17 mouse cellular contexts compared by ENCODE assay signal in the genomic region with DNA sequence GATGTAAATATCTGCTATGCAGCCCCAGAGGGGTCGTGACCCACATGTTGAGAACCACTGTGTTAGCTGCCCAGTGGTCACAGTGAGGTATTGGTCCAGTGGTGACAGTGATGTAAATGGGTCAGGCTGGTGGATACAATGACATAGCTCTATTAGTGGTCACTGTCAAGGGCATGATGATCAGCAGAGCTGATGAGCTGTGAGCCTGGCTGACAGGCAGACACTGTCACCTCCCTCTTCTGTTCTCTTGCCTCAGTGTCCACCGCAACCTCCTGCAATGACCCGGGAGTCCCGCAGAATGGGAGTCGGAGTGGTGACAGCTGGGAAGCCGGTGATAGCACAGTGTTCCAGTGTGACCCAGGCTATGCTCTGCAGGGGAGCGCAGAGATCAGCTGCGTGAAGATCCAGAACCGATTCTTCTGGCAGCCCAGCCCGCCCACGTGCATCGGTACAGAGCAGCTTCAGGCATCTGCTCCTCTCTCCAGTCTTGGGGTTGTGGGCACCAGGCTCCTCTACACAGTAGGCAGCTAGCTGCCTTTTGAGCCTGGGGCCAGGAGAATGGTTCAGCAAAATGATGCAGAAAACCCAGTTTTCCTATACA.
DNase-seq lines count a peak whose midpoint lies in the region; ATAC-seq and TF ChIP-seq lines count a peak whose summit lies in the region.
"Had no signal": no experiment of that assay in that cellular context is flagged by ENCODE, and none has a peak within 500 bp of the region (broad histone marks: within the 10 kb centered on the region; RNA-seq: fewer than 3 reads in every experiment).

No protein-coding gene starts in this region.

- no peak overlapping the region for H3K27ac ChIP-seq in cerebellum, adult 2 months (ENCODE audit: insufficient read depth, low read length)
- H3K27ac ChIP-seq in layer of hippocampus, adult 2 months = peak overlapping the region; percentile 59; the same call in 1 of the 2 replicates
- H3K27ac ChIP-seq in olfactory bulb, adult 2 months (ENCODE audit: insufficient read depth, low read depth, low read length) = peak overlapping the region; percentile 34; the same call in 1 of the 2 replicates
- H3K27ac ChIP-seq in forebrain, postnatal 0 days (ENCODE audit: low read depth, low read length) = no peak overlapping the region
- H3K27ac ChIP-seq: gastrocnemius, adult 2 months; heart, embryonic 15.5 days; hindbrain, embryonic 13.5 days; midbrain, embryonic 10.5 days had no signal

- DNase-seq in cerebellum, adult 2 months = peak; percentile 31 to 36
- DNase-seq in cerebellum, adult 9-10 months = peak; percentile 17
- DNase-seq in layer of hippocampus, adult 2 months (ENCODE audit: low spot score in 2 of 2) = peak in 1 of 2 experiments; percentile 58
- no peak for DNase-seq in urinary bladder, postnatal 36 days (ENCODE audit: low spot score in 2 of 2)
- DNase-seq in forebrain, postnatal 0 days = no peak
- no peak for DNase-seq in embryo, embryonic 10.5 days (ENCODE audit: low spot score)
- DNase-seq: adrenal gland, postnatal 36 days; gastrocnemius, adult 2 months; kidney, adult 8-10 months; lung, postnatal 14 days had no signal

- peaks cover 7% of the 10 kb centered on the region for H3K4me1 ChIP-seq in cerebellum, adult 2 months (ENCODE audit: control insufficient read depth, insufficient read depth, low read length)
- peaks cover 29% of the 10 kb centered on the region for H3K4me1 ChIP-seq in olfactory bulb, adult 2 months (ENCODE audit: control insufficient read depth, insufficient read depth, low read length)
- peaks cover 11% of the 10 kb centered on the region for H3K4me1 ChIP-seq in forebrain, postnatal 0 days (ENCODE audit: insufficient read depth)

- H3K27me3 ChIP-seq in cerebellum, adult 2 months (ENCODE audit: control insufficient read depth, insufficient read depth, low read length) = no peaks in the 10 kb centered on the region
- H3K27me3 ChIP-seq in forebrain, postnatal 0 days (ENCODE audit: insufficient read depth, low read length) = no peaks in the 10 kb centered on the region
- H3K27me3 ChIP-seq: heart, embryonic 15.5 days; hindbrain, embryonic 13.5 days had no signal

- no peaks in the 10 kb centered on the region for H3K9me3 ChIP-seq in forebrain, postnatal 0 days (ENCODE audit: low read length)
- H3K9me3 ChIP-seq: heart, embryonic 15.5 days; hindbrain, embryonic 13.5 days; midbrain, embryonic 10.5 days had no signal

- no peak overlapping the region for H3K4me2 ChIP-seq in forebrain, postnatal 0 days (ENCODE audit: low read depth)
- H3K4me2 ChIP-seq: heart, embryonic 15.5 days; hindbrain, embryonic 13.5 days; liver, embryonic 11.5 days had no signal

- TF ChIP-seq POLR2A in cerebellum, adult 2 months (IDR thresholded peaks at IDR 0.05; ENCODE audit: borderline replicate concordance, insufficient read depth, low read length) = no peak
- TF ChIP-seq POLR2A in olfactory bulb, adult 2 months (IDR thresholded peaks at IDR 0.05; ENCODE audit: insufficient read depth, low read depth, low read length) = no peak

- TF ChIP-seq CTCF in cerebellum, adult 2 months (IDR thresholded peaks at IDR 0.05; ENCODE audit: borderline replicate concordance, insufficient read depth, low read depth, low read length) = no peak
- TF ChIP-seq CTCF in layer of hippocampus, adult 2 months (conservative IDR thresholded peaks at IDR 0.05) = no peak
- no peak for TF ChIP-seq CTCF in olfactory bulb, adult 2 months (IDR thresholded peaks at IDR 0.05; ENCODE audit: insufficient read depth, low read depth, low read length)
- TF ChIP-seq CTCF in forebrain, postnatal 0 days (IDR thresholded peaks at IDR 0.05; ENCODE audit: low read depth) = no peak

- no peak for ATAC-seq in cerebellum, adult (ENCODE audit: insufficient number of reproducible peaks, low FRiP score, low TSS enrichment)
- no peak for ATAC-seq in forebrain, postnatal 0 days

- H3K9ac ChIP-seq in forebrain, postnatal 0 days = no peak overlapping the region
- H3K9ac ChIP-seq: heart, embryonic 15.5 days; hindbrain, embryonic 13.5 days had no signal

- 23% methylated on average over 12 of the region's 12 CpGs for WGBS in cerebellum, adult 2 months
- WGBS in olfactory bulb, adult 2 months = 42% methylated on average over 12 of the region's 12 CpGs
- WGBS in forebrain, postnatal 0 days = 87% methylated on average over 12 of the region's 12 CpGs

- H3K36me3 ChIP-seq in forebrain, postnatal 0 days (ENCODE audit: insufficient read depth) = peaks cover 3% of the 10 kb centered on the region; the same call in 1 of the 2 replicates
- H3K36me3 ChIP-seq: heart, embryonic 15.5 days; midbrain, embryonic 10.5 days had no signal

- no peak overlapping the region for H3K4me3 ChIP-seq in cerebellum, adult 2 months (replicated peaks; ENCODE audit: insufficient read depth, low read depth, low read length)
- no peak overlapping the region for H3K4me3 ChIP-seq in layer of hippocampus, adult 2 months
- no peak overlapping the region for H3K4me3 ChIP-seq in olfactory bulb, adult 2 months (ENCODE audit: insufficient read depth, low read depth, low read length)
- no peak overlapping the region for H3K4me3 ChIP-seq in forebrain, postnatal 0 days (ENCODE audit: low read depth, low read length)
- H3K4me3 ChIP-seq: erythroblast, embryonic 14.5 days; gastrocnemius, adult 2 months; heart, embryonic 15.5 days; hindbrain, embryonic 13.5 days; midbrain, embryonic 10.5 days had no signal

Comparison
In these comparisons a context has a peak if more than half of its experiments do, and no peak if none do; other contexts are left out.
1. DNase-seq: peak in cerebellum, adult 2 months (2 of 2) and cerebellum, adult 9-10 months (single experiment); none in urinary bladder, postnatal 36 days (0 of 2), forebrain, postnatal 0 days (single experiment) and embryo, embryonic 10.5 days (single experiment).
2. H3K27ac ChIP-seq: peak in layer of hippocampus, adult 2 months (single experiment) and olfactory bulb, adult 2 months (single experiment); none in cerebellum, adult 2 months (single experiment) and forebrain, postnatal 0 days (single experiment).